Mouse (Mus musculus) forebrain, embryonic 10.5 days (tissue): ENCODE results near the gene Kcnq1. TPM values are rescaled to one million over a fixed set of nuclear protein-coding genes. Genes with fewer than 3 reads are reported as not detected.

Experiments
- DNase-seq: peaks from one replicate; pipeline ENCODE4 v3.0.0-alpha.2; 2017; ENCODE audit warnings: low spot score; ENCODE audit errors: extremely low spot score
- H3K27ac ChIP-seq: fragments of 300-500 bp; sonication (generic); 2 replicates; pipeline ENCODE4 v1.5.1; 2016; ENCODE audit warnings: mild to moderate bottlenecking
- H3K27me3 ChIP-seq: fragments of 300-500 bp; sonication (generic); 2 replicates; pipeline ENCODE4 v1.6.1; 2016; ENCODE audit warnings: mild to moderate bottlenecking; ENCODE audit not compliant: poor library complexity, severe bottlenecking
- H3K36me3 ChIP-seq: fragments of 300-500 bp; sonication (generic); replicated peaks from 2 replicates; pipeline ENCODE4 v1.6.1; 2016; ENCODE audit warnings: mild to moderate bottlenecking, moderate library complexity
- H3K4me1 ChIP-seq: fragments of 300-500 bp; sonication (generic); 2 replicates; pipeline ENCODE4 v1.6.1; 2016
- H3K4me3 ChIP-seq: fragments of 300-500 bp; sonication (generic); 2 replicates; pipeline ENCODE4 v1.5.1; 2016; ENCODE audit warnings: mild to moderate bottlenecking, moderate library complexity
- H3K9me3 ChIP-seq: fragments of 300-500 bp; sonication (generic); 2 replicates; pipeline ENCODE4 v1.6.1; 2016; ENCODE audit warnings: mild to moderate bottlenecking, moderate library complexity
- WGBS: fragments of 180-500 bp; shearing (Covaris S2); methylation state at CpG from one replicate; pipeline ENCODE4 v1.1.7; 2016; 5-methylcytosine and 5-hydroxymethylcytosine counted together
- polyA plus RNA-seq: library from polyadenylated mRNA; unstranded; fragments of >200 nt; fragmentation: Nextera tagmentation; extraction: Ambion mirVana; gene quantifications from 2 replicates; pipeline ENCODE4 v1.2.1, GENCODE M21; 2016

The Kcnq1 gene
- polyA plus RNA-seq, 1 experiment from 2014 or later: 1.3 TPM

DNA sequence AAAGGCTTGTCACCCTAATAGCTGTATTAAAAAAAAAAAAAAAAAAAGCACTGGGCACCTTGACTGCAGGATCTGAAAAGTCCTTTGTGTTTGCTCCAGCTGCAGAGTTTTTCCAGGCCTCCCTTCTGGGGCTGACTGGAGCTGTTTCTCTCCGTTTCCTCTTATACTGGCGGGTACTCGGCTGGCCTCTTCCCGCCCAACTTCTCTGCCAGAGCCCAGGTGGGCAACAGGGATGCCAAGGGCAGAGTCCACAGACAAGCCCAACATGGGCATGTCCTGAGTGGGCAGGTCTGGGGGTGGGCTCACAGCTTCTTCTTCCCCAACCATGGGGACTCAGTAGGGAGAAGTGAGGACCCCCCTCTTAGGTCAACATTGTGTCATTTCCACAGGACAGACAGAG, 167.6 kb downstream of the Kcnq1 start:
- Histone ChIP-seq H3K27ac (no peak overlapping the region), H3K27me3 (no peaks in the 10 kb centered on the region), H3K4me3 (no peak overlapping the region), H3K36me3 (peaks cover 88% of the 10 kb centered on the region), H3K9me3 (peaks cover 12% of the 10 kb centered on the region; the same call in 1 of the 2 replicates), H3K4me1 (peaks cover 3% of the 10 kb centered on the region; the same call in 1 of the 2 replicates)
- 84% methylated on average over 4 of the region's 4 CpGs for WGBS
- DNase-seq: no peak

DNA sequence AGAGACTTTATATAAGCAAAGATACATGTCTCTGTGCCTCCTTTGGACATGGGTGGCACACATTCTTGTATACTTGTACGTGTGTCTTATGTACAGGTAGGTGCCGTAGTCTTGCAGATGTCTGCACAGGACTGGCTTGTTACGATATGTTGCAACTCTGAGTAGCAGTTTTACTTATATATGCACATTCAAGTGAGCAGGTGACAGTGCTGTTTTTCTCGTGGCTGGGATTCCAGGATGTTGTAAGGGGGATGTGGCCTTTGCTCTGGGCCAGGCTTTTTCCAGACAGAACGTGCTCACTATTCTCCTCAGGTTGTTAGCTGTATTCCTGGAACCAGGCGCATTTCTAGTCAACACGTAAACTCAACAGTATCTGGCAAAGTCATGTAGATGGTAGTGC, 168.9 kb downstream of the Kcnq1 start:
- no peak overlapping the region for H3K27ac ChIP-seq
- no peak for DNase-seq
- H3K36me3 ChIP-seq: peaks cover 90% of the 10 kb centered on the region
- WGBS: 92% methylated on average over 7 of the region's 7 CpGs
- H3K4me3 ChIP-seq: no peak overlapping the region
- peaks cover 3% of the 10 kb centered on the region; the same call in 1 of the 2 replicates for H3K4me1 ChIP-seq
- peaks cover 8% of the 10 kb centered on the region; the same call in 1 of the 2 replicates for H3K9me3 ChIP-seq
- no peaks in the 10 kb centered on the region for H3K27me3 ChIP-seq

DNA sequence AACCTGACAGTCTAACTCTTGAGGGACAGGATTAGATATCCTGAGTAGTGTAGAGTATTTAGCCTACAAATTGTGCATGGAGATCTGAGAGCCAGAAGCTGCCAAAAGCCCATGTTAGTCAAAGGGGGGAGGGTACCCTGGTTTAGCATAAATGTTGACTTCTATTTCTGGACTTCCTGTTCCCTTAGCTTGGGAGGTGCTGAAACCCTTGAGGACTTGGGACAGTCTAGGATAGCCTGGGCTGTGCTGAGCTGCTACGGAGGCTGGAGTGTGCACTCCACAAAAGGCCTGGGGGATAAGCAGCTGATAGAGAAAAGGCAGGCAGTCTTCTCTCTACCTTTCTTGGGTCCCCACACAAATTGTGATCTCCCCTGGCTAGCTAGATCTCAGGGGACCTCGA, 177.5 kb downstream of the Kcnq1 start:
- Histone ChIP-seq H3K36me3 (peaks cover 74% of the 10 kb centered on the region), H3K27ac (no peak overlapping the region), H3K4me3 (no peak overlapping the region), H3K27me3 (no peaks in the 10 kb centered on the region), H3K4me1 (peaks cover 24% of the 10 kb centered on the region), H3K9me3 (no peaks in the 10 kb centered on the region)
- no peak for DNase-seq
- WGBS: 77% methylated on average over 2 of the region's 2 CpGs

DNA sequence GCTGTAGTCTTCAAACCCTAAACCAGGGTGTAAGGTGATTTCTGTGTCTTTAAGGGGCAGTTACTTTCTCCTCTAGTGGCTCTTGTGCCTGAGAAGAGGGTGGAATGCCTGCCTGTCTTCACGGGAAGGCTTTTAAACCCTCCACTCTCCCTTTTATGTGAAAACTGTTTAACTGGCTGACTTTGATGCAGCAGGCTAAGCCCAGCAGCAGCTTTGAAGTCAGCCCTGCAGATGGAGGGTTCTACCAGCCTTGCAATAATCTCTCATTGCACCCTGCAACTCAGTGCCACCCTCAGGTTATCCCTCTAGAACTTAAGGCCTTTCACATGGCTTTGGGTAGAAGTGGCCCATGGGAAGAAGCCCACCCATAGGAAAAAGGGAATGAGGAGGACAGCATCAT, 178.7 kb downstream of the Kcnq1 start:
- H3K9me3 ChIP-seq: no peaks in the 10 kb centered on the region
- H3K27me3 ChIP-seq: no peaks in the 10 kb centered on the region
- DNase-seq: no peak
- H3K27ac ChIP-seq: no peak overlapping the region
- 32% methylated on average over 1 of the region's 1 CpGs for WGBS
- H3K4me1 ChIP-seq: peaks cover 37% of the 10 kb centered on the region
- H3K36me3 ChIP-seq: peaks cover 71% of the 10 kb centered on the region
- H3K4me3 ChIP-seq: no peak overlapping the region

DNA sequence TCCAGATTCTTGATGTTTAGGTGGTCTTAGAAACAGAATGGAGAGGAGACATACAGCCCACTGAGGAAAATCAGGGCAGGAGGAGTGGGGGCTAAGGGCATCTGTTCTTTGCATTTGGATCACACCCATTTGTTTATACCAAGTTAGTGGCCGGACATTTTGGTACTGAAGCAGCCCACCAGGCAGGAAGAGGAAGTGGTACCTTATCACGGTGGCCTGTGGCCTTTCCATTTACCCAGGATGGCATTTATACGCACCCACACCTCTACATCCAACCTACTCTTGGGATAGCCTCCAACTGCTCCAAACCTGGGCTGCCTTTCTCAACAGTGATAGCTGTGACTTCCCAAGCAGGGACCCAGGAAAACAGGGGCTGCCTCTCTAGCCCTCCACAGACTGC, 179.3 kb downstream of the Kcnq1 start:
- Histone ChIP-seq H3K4me1 (peaks cover 42% of the 10 kb centered on the region), H3K27me3 (no peaks in the 10 kb centered on the region), H3K36me3 (peaks cover 70% of the 10 kb centered on the region), H3K4me3 (no peak overlapping the region), H3K27ac (no peak overlapping the region), H3K9me3 (no peaks in the 10 kb centered on the region)
- no peak for DNase-seq
- WGBS: 82% methylated on average over 3 of the region's 3 CpGs

DNA sequence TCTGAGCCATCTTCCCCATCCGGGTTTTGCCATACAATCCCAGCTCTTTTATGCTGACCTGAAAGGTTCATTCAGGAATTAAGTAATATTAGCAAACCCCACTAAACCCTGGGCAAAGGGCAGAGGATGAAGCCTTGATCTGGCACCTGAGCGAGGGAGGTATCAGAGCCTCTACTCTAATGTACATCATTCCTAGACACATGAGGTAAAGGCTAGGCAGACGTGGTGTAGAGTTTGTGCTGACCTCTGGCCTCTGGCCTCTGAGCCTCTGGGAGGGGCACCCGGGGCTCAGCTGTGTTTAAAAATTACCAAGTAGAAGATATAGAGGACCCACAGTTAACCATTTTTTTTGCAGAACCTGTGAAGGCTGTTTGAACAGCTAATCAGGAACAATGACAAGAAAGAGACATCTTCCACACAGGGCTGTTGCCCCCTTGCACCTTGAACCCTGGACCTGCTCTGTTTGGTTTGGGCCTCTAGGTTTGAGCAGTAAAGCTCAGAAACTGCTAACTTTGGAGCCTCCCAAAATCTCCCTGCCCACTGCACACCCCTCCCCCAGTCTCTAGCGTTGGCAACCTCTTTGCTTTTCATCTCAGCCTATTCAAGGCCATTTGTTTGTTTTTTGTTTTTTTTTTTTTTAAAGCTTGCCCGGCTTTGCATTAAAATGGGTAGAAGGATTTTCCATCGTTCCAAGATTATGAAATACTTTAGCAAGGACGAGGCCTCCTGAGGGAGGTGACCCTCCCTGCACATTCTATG, 180.5 kb downstream of the Kcnq1 start:
- WGBS: 74% methylated on average over 8 of the region's 8 CpGs
- Histone ChIP-seq H3K27ac (no peak overlapping the region), H3K36me3 (peaks cover 71% of the 10 kb centered on the region), H3K27me3 (no peaks in the 10 kb centered on the region), H3K4me3 (no peak overlapping the region), H3K9me3 (no peaks in the 10 kb centered on the region), H3K4me1 (peaks cover 51% of the 10 kb centered on the region)
- DNase-seq: no peak

DNA sequence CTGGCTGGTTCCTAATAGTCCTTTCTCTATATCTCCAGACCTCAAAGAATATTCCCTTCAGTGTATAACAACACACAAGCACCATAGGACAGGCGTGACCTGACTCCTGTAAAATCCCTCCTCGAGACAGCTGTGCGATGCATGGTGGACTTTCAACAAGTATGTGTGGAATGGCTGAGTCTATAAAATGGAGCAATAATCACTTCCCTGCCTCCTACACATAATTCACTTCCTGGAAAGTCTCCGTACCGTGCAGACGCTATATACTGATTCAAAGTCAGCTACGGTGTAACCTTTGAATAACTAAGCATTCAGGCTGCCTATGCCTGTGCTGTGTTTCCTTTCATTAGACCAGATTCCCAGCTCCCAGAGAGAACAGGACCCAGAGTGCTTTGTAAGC, 182.0 kb downstream of the Kcnq1 start:
- peaks cover 60% of the 10 kb centered on the region for H3K36me3 ChIP-seq

DNA sequence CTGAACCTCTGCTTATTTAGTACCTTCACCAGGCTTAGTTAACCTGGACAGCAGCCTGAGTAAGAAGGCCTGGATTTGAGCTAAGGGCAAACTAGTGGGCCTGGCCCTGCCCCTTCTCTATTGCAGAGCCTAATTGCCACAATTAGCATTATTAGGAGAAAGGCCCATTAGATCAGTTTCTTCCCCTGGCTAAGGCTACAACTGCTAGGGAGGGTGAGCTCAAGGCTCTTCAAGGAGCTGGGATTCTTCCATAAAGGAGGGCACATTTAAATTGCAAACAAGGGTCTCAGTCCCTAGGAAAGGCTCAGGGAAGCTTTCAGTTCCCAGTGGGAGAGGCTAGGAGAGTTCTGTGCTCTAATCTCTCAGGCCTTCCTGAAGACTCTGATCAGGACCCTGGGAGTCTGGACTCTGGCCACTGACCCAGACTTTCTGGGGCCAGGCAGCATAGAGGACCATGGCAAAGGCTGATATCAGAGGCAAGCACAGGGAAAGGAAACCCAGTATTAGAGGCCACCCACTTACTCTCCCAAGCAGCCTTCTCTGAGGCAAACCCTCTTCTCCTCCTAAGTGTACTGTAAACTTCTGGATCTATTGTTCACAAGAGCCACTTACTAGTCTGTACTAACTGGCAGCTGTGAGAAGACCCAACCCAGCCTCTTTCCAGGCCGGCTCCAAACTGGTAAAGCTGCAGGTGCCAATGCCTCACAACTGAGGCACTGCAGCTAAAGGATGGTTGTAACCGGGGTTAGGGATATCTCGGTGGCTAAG, 183.1 kb downstream of the Kcnq1 start:
- Histone ChIP-seq H3K36me3 (peaks cover 49% of the 10 kb centered on the region), H3K27ac (peak overlapping the region; percentile 25; the same call in 1 of the 2 replicates), H3K27me3 (no peaks in the 10 kb centered on the region), H3K4me3 (no peak overlapping the region), H3K9me3 (no peaks in the 10 kb centered on the region), H3K4me1 (peaks cover 70% of the 10 kb centered on the region)
- WGBS: 71% methylated on average over 3 of the region's 3 CpGs
- no peak for DNase-seq

More for the DNA sequence above, 182.0 kb downstream of the Kcnq1 start:
- H3K9me3 ChIP-seq: no peaks in the 10 kb centered on the region
- DNase-seq: no peak
- no peak overlapping the region for H3K27ac ChIP-seq
- no peaks in the 10 kb centered on the region for H3K27me3 ChIP-seq
- H3K4me1 ChIP-seq: peaks cover 64% of the 10 kb centered on the region
- WGBS: 88% methylated on average over 7 of the region's 7 CpGs
- H3K4me3 ChIP-seq: no peak overlapping the region

DNA sequence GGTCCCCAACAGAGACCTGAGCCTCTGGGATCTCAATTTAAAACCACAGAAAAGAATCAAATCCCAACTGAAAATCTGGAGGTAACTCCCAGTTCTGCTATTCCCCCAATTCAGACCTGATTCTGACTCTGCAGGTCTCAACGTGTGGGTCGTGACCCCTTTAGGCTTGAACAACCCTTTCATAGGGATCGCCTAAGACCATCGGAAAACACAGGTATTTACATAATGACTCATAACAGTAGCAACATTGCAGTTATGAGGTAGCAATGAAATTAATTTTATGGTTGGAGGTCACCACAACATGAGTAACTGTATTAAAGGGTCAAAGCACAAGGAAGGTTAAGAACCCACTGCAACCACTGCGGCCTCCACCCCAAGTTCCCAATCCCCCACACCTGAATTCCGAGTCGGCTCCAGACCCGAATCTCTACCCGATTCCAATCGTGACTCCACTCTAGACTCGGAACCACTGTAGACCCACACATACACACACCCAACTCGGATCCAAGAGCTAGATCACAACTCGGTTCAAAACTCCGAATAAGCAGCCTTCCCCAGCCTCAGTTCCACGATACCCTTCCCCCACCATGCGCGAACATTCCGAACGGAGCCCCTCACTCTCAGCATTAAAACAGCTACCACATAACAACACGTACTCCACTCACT, 188.7 kb downstream of the Kcnq1 start:
- peaks cover 5% of the 10 kb centered on the region; the same call in 1 of the 2 replicates for H3K27me3 ChIP-seq
- peak overlapping the region; percentile 65 for H3K4me3 ChIP-seq
- H3K36me3 ChIP-seq: peaks cover 19% of the 10 kb centered on the region
- H3K4me1 ChIP-seq: peaks cover 40% of the 10 kb centered on the region
- H3K27ac ChIP-seq: peak overlapping the region; percentile 87
- WGBS: 49% methylated on average over 20 of the region's 20 CpGs
- no peak for DNase-seq
- H3K9me3 ChIP-seq: peaks cover 18% of the 10 kb centered on the region

DNA sequence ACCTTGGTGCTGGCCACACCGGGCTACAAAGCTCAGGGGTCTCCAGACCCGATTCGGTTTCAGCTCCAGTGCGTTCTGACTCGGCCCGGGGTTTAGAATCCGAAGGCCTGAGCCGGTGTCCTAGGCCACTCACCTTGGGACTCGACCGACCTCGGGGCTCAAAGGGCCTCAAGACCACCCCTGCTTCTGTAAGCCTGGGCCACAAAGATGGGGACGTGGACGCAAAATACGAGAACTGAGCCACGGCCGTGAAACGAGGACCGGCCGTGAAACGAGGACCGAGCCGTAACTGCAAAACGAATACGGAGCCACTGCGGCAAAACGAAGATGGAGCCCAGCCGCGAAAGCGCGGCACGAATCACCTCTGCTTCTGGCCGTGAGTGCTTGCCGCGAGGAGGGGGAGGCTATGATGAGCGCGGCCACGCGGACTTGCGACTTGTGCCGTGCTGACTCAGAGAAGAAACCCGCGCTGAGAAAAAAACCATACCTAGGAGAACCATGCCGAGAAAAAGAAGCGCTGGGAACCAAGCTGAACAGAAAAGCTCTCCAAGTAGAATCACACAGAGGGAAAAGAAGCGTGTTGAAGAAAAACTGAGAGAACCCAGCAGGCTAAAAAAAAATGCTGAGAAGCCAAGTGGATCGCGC, 189.3 kb downstream of the Kcnq1 start:
- Histone ChIP-seq H3K27ac (peak overlapping the region; percentile 87), H3K27me3 (peaks cover 10% of the 10 kb centered on the region; the same call in 1 of the 2 replicates), H3K4me3 (peak overlapping the region; percentile 65), H3K4me1 (peaks cover 40% of the 10 kb centered on the region), H3K36me3 (peaks cover 13% of the 10 kb centered on the region), H3K9me3 (peaks cover 18% of the 10 kb centered on the region)
- peak; percentile 38 for DNase-seq
- WGBS: 55% methylated on average over 47 of the region's 47 CpGs

DNA sequence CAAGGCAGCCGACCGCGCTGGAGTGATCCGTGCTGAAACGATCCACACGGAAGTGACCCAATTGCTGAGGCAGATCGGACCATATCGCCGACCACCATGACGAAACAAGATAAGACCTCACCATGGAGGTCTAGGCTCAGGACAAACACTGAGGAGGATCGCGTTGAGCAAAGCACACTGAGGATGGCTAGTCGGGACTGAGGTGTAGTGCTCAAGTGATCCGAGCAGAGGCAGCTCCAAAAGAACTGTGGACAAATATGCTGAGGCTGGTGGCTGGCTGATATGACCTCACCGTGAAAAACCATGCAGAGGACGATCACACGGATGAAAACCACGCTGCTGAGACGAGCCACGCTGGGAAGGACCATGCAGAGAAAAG, 189.8 kb downstream of the Kcnq1 start:
- WGBS: 39% methylated on average over 20 of the region's 20 CpGs
- H3K27ac ChIP-seq: peak overlapping the region; percentile 87
- peaks cover 42% of the 10 kb centered on the region for H3K4me1 ChIP-seq
- peaks cover 10% of the 10 kb centered on the region; the same call in 1 of the 2 replicates for H3K27me3 ChIP-seq
- peak overlapping the region; percentile 65 for H3K4me3 ChIP-seq
- peak; percentile 39 for DNase-seq
- H3K36me3 ChIP-seq: peaks cover 11% of the 10 kb centered on the region
- peaks cover 18% of the 10 kb centered on the region for H3K9me3 ChIP-seq

DNA sequence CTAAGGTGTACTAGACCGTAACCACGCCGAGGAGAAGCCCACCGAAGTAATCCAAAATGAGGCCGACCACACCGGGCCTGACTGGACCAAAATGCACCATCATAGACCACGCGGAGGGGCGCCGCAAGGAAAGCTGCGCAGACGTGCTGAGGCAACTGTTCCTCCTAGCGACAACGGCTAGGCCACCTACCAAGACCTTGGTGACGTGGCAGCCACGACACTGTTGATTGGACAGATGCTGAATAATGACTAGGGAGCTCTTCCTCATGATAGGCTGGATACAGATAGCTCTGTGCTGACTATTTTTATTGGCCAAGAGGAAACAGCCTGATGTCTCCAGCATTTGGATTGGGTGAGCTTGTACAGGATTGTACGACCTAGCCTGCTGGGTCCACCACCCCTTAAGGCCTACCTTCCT, 190.2 kb downstream of the Kcnq1 start:
- H3K27me3 ChIP-seq: peaks cover 10% of the 10 kb centered on the region; the same call in 1 of the 2 replicates
- H3K4me3 ChIP-seq: peak overlapping the region; percentile 65
- peaks cover 7% of the 10 kb centered on the region for H3K36me3 ChIP-seq
- WGBS: 49% methylated on average over 17 of the region's 17 CpGs
- peak overlapping the region; percentile 87 for H3K27ac ChIP-seq
- peaks cover 39% of the 10 kb centered on the region for H3K4me1 ChIP-seq
- DNase-seq: peak; percentile 88
- peaks cover 18% of the 10 kb centered on the region for H3K9me3 ChIP-seq
